Mouse (Mus musculus) spleen, adult 2 months (tissue): ENCODE results near the gene Tmem110.

Source experiments
- CTCF ChIP-seq: fragments of 200-500 bp; IDR thresholded peaks from 2 replicates; pipeline ENCODE4 v1.5.1; 2011; ENCODE audit warnings: mild to moderate bottlenecking, inconsistent platforms; ENCODE audit not compliant: insufficient read depth, insufficient read length, insufficient replicate concordance; ENCODE audit errors: extremely low read depth
- POLR2A ChIP-seq: fragments of 200-500 bp; IDR thresholded peaks from 2 replicates; pipeline ENCODE4 v1.6.1; 2011; ENCODE audit warnings: low read depth, low read length, inconsistent platforms

- TF ChIP-seq CTCF: no peak
- TF ChIP-seq POLR2A: no peak
These were observed 53.7 kb downstream of the Tmem110 start, which contains the start of gene Mustn1 for GRCm38 (mm10) chr14:30878958-30879571.
